Comparison of ENCODE assay signal across 9 mouse cellular contexts in the genomic region with DNA sequence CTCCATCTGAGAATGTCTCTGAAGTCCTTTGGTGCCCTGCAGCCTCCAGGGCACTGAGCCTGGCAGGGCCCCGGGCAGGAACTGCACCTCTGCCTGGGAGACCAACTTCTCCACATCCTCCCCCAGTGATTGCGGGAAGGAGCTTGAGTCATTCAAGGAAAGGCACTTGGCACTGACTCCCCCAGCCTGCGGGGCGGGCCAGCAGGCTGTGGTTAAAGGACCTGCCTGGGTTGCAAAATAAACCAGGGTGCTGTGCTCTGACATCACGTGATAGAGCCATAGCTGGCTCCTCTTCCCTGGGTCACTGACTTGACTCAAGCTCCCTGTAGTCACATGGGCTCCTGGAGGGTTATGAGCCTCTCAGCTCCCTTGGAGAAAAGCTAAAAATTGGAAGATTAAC.
A peak's percentile ranks its signal among the peaks of the same experiment; 100 is the strongest.
DNase-seq lines count a peak whose midpoint lies in the region; ATAC-seq lines count a peak whose summit lies in the region.
"Had no signal": no experiment of that assay in that cellular context is flagged by ENCODE, and none has a peak within 500 bp of the region (broad histone marks: within the 10 kb centered on the region; RNA-seq: fewer than 3 reads in every experiment).

No protein-coding gene starts in this region.

- H3K27ac ChIP-seq in liver, embryonic 12.5 days = no peak overlapping the region
- no peak overlapping the region for H3K27ac ChIP-seq in liver, embryonic 11.5 days (ENCODE audit: low read depth, low read length)
- H3K27ac ChIP-seq: liver, embryonic 14.5 days had no signal

- 0 out of 2 replicates have a peak, but pooled peaks have one; percentile 21 for ATAC-seq in liver, embryonic 12.5 days
- ATAC-seq in liver, embryonic 11.5 days (replicated peaks; ENCODE audit: low FRiP score) = no peak

- intact Hi-C loops in left cerebral cortex, postnatal 10 days (cut with DNase I) = no loop called here

- no peaks in the 10 kb centered on the region for H3K4me1 ChIP-seq in liver, embryonic 12.5 days
- no peaks in the 10 kb centered on the region for H3K4me1 ChIP-seq in liver, embryonic 11.5 days (replicated peaks; ENCODE audit: control insufficient read depth, insufficient read depth, low read length)

- no peak overlapping the region for H3K4me3 ChIP-seq in liver, embryonic 12.5 days
- H3K4me3 ChIP-seq in liver, embryonic 11.5 days (ENCODE audit: low read depth, low read length) = no peak overlapping the region

- H3K9ac ChIP-seq in liver, embryonic 12.5 days = no peak overlapping the region
- no peak overlapping the region for H3K9ac ChIP-seq in liver, embryonic 11.5 days (ENCODE audit: low read depth, low read length)
- H3K9ac ChIP-seq: liver, embryonic 14.5 days had no signal

- H3K9me3 ChIP-seq in liver, embryonic 12.5 days (replicated peaks) = no peaks in the 10 kb centered on the region
- H3K9me3 ChIP-seq in liver, embryonic 11.5 days (ENCODE audit: control insufficient read depth, low read length) = no peaks in the 10 kb centered on the region

- H3K36me3 ChIP-seq in liver, embryonic 12.5 days = no peaks in the 10 kb centered on the region
- H3K36me3 ChIP-seq in liver, embryonic 11.5 days (ENCODE audit: control insufficient read depth, insufficient read depth, low read length) = no peaks in the 10 kb centered on the region

- DNase-seq in liver, embryonic 11.5 days (ENCODE audit: low spot score) = no peak
- DNase-seq in brain, adult 2 months (ENCODE audit: low read depth, low spot score) = peak; percentile 56
- DNase-seq in kidney, postnatal 14 days = peak; percentile 42
- peak; percentile 36 for DNase-seq in ovary, postnatal 36 days (ENCODE audit: low spot score)
- DNase-seq in thymus, adult 18-20 months = no peak
- no peak for DNase-seq in left cerebral cortex, postnatal 10 days (ENCODE audit: extremely low spot score in 1 of 2, low spot score in 2 of 2)
- DNase-seq in thymus, postnatal 10 days (ENCODE audit: low spot score in 2 of 2) = no peak

- WGBS in liver, embryonic 12.5 days (ENCODE audit: insufficient replicate concordance) = 49% methylated on average over 5 of the region's 5 CpGs
- WGBS in liver, embryonic 11.5 days = 64% methylated on average over 5 of the region's 5 CpGs

- H3K4me2 ChIP-seq in liver, embryonic 12.5 days = no peak overlapping the region
- H3K4me2 ChIP-seq in liver, embryonic 11.5 days = no peak overlapping the region

- no peaks in the 10 kb centered on the region for H3K27me3 ChIP-seq in liver, embryonic 12.5 days (replicated peaks)
- no peaks in the 10 kb centered on the region for H3K27me3 ChIP-seq in liver, embryonic 11.5 days (replicated peaks; ENCODE audit: control insufficient read depth, insufficient read depth, low read length)

Comparison
In these comparisons a context has a peak if more than half of its experiments do, and no peak if none do; other contexts are left out.
1. DNase-seq: peak in brain, adult 2 months (single experiment), kidney, postnatal 14 days (single experiment) and ovary, postnatal 36 days (single experiment); none in liver, embryonic 11.5 days (single experiment), thymus, adult 18-20 months (0 of 2), left cerebral cortex, postnatal 10 days (0 of 2) and thymus, postnatal 10 days (0 of 2).